Mouse (Mus musculus) hindbrain, embryonic 13.5 days (tissue): ENCODE data around the gene Borcs5. TPM values are rescaled to one million over a fixed set of nuclear protein-coding genes. Genes with fewer than 3 reads are reported as not detected.

ENCODE experiments used
- polyA plus RNA-seq: library from polyadenylated mRNA; unstranded; fragments of >200 nt; fragmentation: Nextera tagmentation; extraction: Ambion mirVana; gene quantifications from 2 replicates; pipeline ENCODE4 v1.2.1, GENCODE M21; 2015

Borcs5 gene
- polyA plus RNA-seq, 1 experiment from 2014 or later = 48.7 TPM

Other genes starting within 250 kb of the Borcs5 start
- 0.08 TPM in 1 of 2 replicates, not detected in the other for gene Bcl2l14, start 243.2 kb upstream of the Borcs5 start, polyA plus RNA-seq
- gene Lrp6, start 72.5 kb upstream of the Borcs5 start, polyA plus RNA-seq = 20.6 and 22.3 TPM in 2 replicates
- gene Mansc1, start 7.0 kb upstream of the Borcs5 start, polyA plus RNA-seq = 0.95 and 1.4 TPM in 2 replicates
- gene Dusp16, start 153.1 kb downstream of the Borcs5 start, polyA plus RNA-seq = 5.5 and 5.7 TPM in 2 replicates
- gene Crebl2, start 190.6 kb downstream of the Borcs5 start, polyA plus RNA-seq = 3.8 and 4.8 TPM in 2 replicates